Mouse (Mus musculus) hindbrain, embryonic 13.5 days (tissue): ENCODE results near the gene Tmem183a. TPM values are rescaled to one million over a fixed set of nuclear protein-coding genes. Genes with fewer than 3 reads are reported as not detected.

Experiments
- ATAC-seq: fragments of 200-750 bp; cut with Nextera tagmentation; 2 replicates; pipeline ENCODE4 v1.8.0; 2017; ENCODE audit warnings: moderate TSS enrichment; ENCODE audit not compliant: low FRiP score
- H3K27ac ChIP-seq: fragments of 300-500 bp; sonication (generic); 2 replicates; pipeline ENCODE4 v1.5.1; 2015; ENCODE audit warnings: inconsistent platforms, mild to moderate bottlenecking, moderate library complexity
- H3K27me3 ChIP-seq: fragments of 300-500 bp; sonication (generic); 2 replicates; pipeline ENCODE4 v1.6.1; 2015; ENCODE audit warnings: mild to moderate bottlenecking, inconsistent platforms
- H3K36me3 ChIP-seq: fragments of 300-500 bp; sonication (generic); 2 replicates; pipeline ENCODE4 v1.6.1; 2015; ENCODE audit warnings: mild to moderate bottlenecking, inconsistent platforms
- H3K4me1 ChIP-seq: fragments of 300-500 bp; sonication (generic); replicated peaks from 2 replicates; pipeline ENCODE4 v1.6.1; 2015; ENCODE audit warnings: inconsistent platforms
- H3K4me2 ChIP-seq: fragments of 300-500 bp; sonication (generic); 2 replicates; pipeline ENCODE4 v1.6.1; 2015; ENCODE audit warnings: inconsistent platforms, mild to moderate bottlenecking, moderate library complexity
- H3K4me3 ChIP-seq: fragments of 300-500 bp; sonication (generic); 2 replicates; pipeline ENCODE4 v1.5.1; 2015; ENCODE audit warnings: mild to moderate bottlenecking, inconsistent platforms
- H3K9ac ChIP-seq: fragments of 300-500 bp; sonication (generic); 2 replicates; pipeline ENCODE4 v1.6.1; 2015; ENCODE audit warnings: mild to moderate bottlenecking, inconsistent platforms
- H3K9me3 ChIP-seq: fragments of 300-500 bp; sonication (generic); 2 replicates; pipeline ENCODE4 v1.6.1; 2016; ENCODE audit warnings: inconsistent platforms
- WGBS: fragments of 180-500 bp; shearing (Covaris S2); methylation state at CpG from one replicate; pipeline ENCODE4 v1.1.7; 2015; 5-methylcytosine and 5-hydroxymethylcytosine counted together
- polyA plus RNA-seq: library from polyadenylated mRNA; unstranded; fragments of >200 nt; fragmentation: Nextera tagmentation; extraction: Ambion mirVana; gene quantifications from 2 replicates; pipeline ENCODE4 v1.2.1, GENCODE M21; 2015

The Tmem183a gene
- polyA plus RNA-seq: 122 and 128 TPM in 2 replicates

- Histone ChIP-seq H3K4me1 (peaks cover 28% of the 10 kb centered on the region), H3K36me3 (peaks cover 21% of the 10 kb centered on the region), H3K27ac (peak within 1 kb of the TSS; percentile 78), H3K4me2 (peak within 1 kb of the TSS; percentile 75), H3K9me3 (no peaks in the 10 kb centered on the region), H3K9ac (peak within 1 kb of the TSS; percentile 94), H3K27me3 (no peaks in the 10 kb centered on the region), H3K4me3 (peak within 1 kb of the TSS; percentile 89)
- WGBS: under 1% methylated on average over 38 of the region's 38 CpGs
- peak; percentile 99 for ATAC-seq
These were observed at the start of gene Tmem183a for GRCm38 (mm10) chr1:134361857-134362212. Gene Tmem183a, minus strand, starts transcription at chr1:134361979.

GRCm38 (mm10) chr1:134408080-134408479 is 46.3 kb upstream of the Tmem183a start:
- Histone ChIP-seq H3K36me3 (peaks cover 21% of the 10 kb centered on the region), H3K4me2 (no peak overlapping the region), H3K9ac (no peak overlapping the region), H3K9me3 (no peaks in the 10 kb centered on the region), H3K4me3 (no peak overlapping the region), H3K27ac (no peak overlapping the region), H3K4me1 (peaks cover 10% of the 10 kb centered on the region; the same call in 1 of the 2 replicates), H3K27me3 (no peaks in the 10 kb centered on the region)
- no peak for ATAC-seq
- 75% methylated on average over 8 of the region's 8 CpGs for WGBS

- H3K36me3 ChIP-seq: peaks cover 21% of the 10 kb centered on the region
- peak overlapping the region; percentile 80 for H3K4me2 ChIP-seq
- peak overlapping the region; percentile 78 for H3K9ac ChIP-seq
- 38% methylated on average over 8 of the region's 8 CpGs for WGBS
- peak; percentile 39; the same call in 1 of the 2 replicates for ATAC-seq
- peaks cover 10% of the 10 kb centered on the region; the same call in 1 of the 2 replicates for H3K4me1 ChIP-seq
- no peaks in the 10 kb centered on the region for H3K27me3 ChIP-seq
- no peaks in the 10 kb centered on the region for H3K9me3 ChIP-seq
- H3K4me3 ChIP-seq: peak overlapping the region; percentile 75
- no peak overlapping the region for H3K27ac ChIP-seq
These were observed 44.6 kb upstream of the Tmem183a start for GRCm38 (mm10) chr1:134406414-134406771.

- peak within 1 kb of the TSS; percentile 75 for H3K4me3 ChIP-seq
- no peaks in the 10 kb centered on the region for H3K27me3 ChIP-seq
- ATAC-seq: peak; percentile 94
- peaks cover 10% of the 10 kb centered on the region; the same call in 1 of the 2 replicates for H3K4me1 ChIP-seq
- WGBS: 2% methylated on average over 43 of the region's 43 CpGs
- H3K9ac ChIP-seq: peak within 1 kb of the TSS; percentile 78
- peak within 1 kb of the TSS; percentile 61; the same call in 1 of the 2 replicates for H3K27ac ChIP-seq
- peaks cover 17% of the 10 kb centered on the region for H3K36me3 ChIP-seq
- no peaks in the 10 kb centered on the region for H3K9me3 ChIP-seq
- H3K4me2 ChIP-seq: peak within 1 kb of the TSS; percentile 80
These were observed 44.0 kb upstream of the Tmem183a start, which contains the start of gene Cyb5r1 for GRCm38 (mm10) chr1:134405509-134406413. Gene Cyb5r1, plus strand, starts transcription at chr1:134405559.

- no peak overlapping the region for H3K4me3 ChIP-seq
- no peaks in the 10 kb centered on the region for H3K36me3 ChIP-seq
- WGBS: 55% methylated on average over 5 of the region's 5 CpGs
- H3K4me1 ChIP-seq: no peaks in the 10 kb centered on the region
- no peak for ATAC-seq
- no peak overlapping the region for H3K9ac ChIP-seq
- H3K9me3 ChIP-seq: no peaks in the 10 kb centered on the region
- H3K4me2 ChIP-seq: no peak overlapping the region
- H3K27me3 ChIP-seq: 0 out of 2 replicates have a peak, but pooled peaks cover 5% of the 10 kb centered on the region
- no peak overlapping the region for H3K27ac ChIP-seq
These were observed 38.0 kb upstream of the Tmem183a start for GRCm38 (mm10) chr1:134399735-134400134.

GRCm38 (mm10) chr1:134398210-134398609 is 36.4 kb upstream of the Tmem183a start:
- WGBS: 89% methylated on average over 12 of the region's 12 CpGs
- 0 out of 2 replicates have a peak, but pooled peaks cover 5% of the 10 kb centered on the region for H3K27me3 ChIP-seq
- H3K4me2 ChIP-seq: no peak overlapping the region
- no peak overlapping the region for H3K27ac ChIP-seq
- no peak overlapping the region for H3K4me3 ChIP-seq
- H3K4me1 ChIP-seq: no peaks in the 10 kb centered on the region
- no peak for ATAC-seq
- no peak overlapping the region for H3K9ac ChIP-seq
- H3K9me3 ChIP-seq: no peaks in the 10 kb centered on the region
- no peaks in the 10 kb centered on the region for H3K36me3 ChIP-seq

GRCm38 (mm10) chr1:134393827-134394226 is 32.0 kb upstream of the Tmem183a start:
- WGBS: 65% methylated on average over 5 of the region's 5 CpGs

GRCm38 (mm10) chr1:134385666-134386065 is 23.9 kb upstream of the Tmem183a start, which contains the start of gene 4933406M09Rik:
Gene 4933406M09Rik, plus strand, starts transcription at chr1:134385940.
- ATAC-seq: no peak
- no peak within 1 kb of the TSS for H3K27ac ChIP-seq

More at GRCm38 (mm10) chr1:134393827-134394226, 32.0 kb upstream of the Tmem183a start:
- Histone ChIP-seq H3K4me2 (no peak overlapping the region), H3K36me3 (no peaks in the 10 kb centered on the region), H3K9ac (no peak overlapping the region), H3K27me3 (no peaks in the 10 kb centered on the region), H3K4me3 (no peak overlapping the region), H3K27ac (no peak overlapping the region), H3K4me1 (no peaks in the 10 kb centered on the region), H3K9me3 (no peaks in the 10 kb centered on the region)
- ATAC-seq: no peak

GRCm38 (mm10) chr1:134385176-134385575 is 23.4 kb upstream of the Tmem183a start:
- Histone ChIP-seq H3K4me2 (no peak overlapping the region), H3K4me1 (peaks cover 11% of the 10 kb centered on the region), H3K4me3 (no peak overlapping the region), H3K27me3 (no peaks in the 10 kb centered on the region), H3K9ac (no peak overlapping the region), H3K36me3 (no peaks in the 10 kb centered on the region), H3K9me3 (no peaks in the 10 kb centered on the region), H3K27ac (no peak overlapping the region)
- ATAC-seq: no peak

More at GRCm38 (mm10) chr1:134385666-134386065, 23.9 kb upstream of the Tmem183a start, which contains the start of gene 4933406M09Rik:
- Histone ChIP-seq H3K4me1 (peaks cover 11% of the 10 kb centered on the region), H3K27me3 (no peaks in the 10 kb centered on the region), H3K4me2 (no peak within 1 kb of the TSS), H3K9ac (no peak within 1 kb of the TSS), H3K4me3 (no peak within 1 kb of the TSS), H3K36me3 (no peaks in the 10 kb centered on the region), H3K9me3 (no peaks in the 10 kb centered on the region)
- 94% methylated on average over 1 of the region's 1 CpGs for WGBS

- Histone ChIP-seq H3K9ac (no peak overlapping the region), H3K4me2 (no peak overlapping the region), H3K27me3 (no peaks in the 10 kb centered on the region), H3K4me1 (peaks cover 11% of the 10 kb centered on the region), H3K36me3 (no peaks in the 10 kb centered on the region), H3K4me3 (no peak overlapping the region), H3K27ac (no peak overlapping the region), H3K9me3 (no peaks in the 10 kb centered on the region)
- ATAC-seq: no peak
- 92% methylated on average over 4 of the region's 4 CpGs for WGBS
These were observed 22.8 kb upstream of the Tmem183a start for GRCm38 (mm10) chr1:134384581-134384980.

GRCm38 (mm10) chr1:134381795-134382625 is 20.2 kb upstream of the Tmem183a start:
- peak overlapping the region; percentile 55; the same call in 1 of the 2 replicates for H3K9ac ChIP-seq
- H3K9me3 ChIP-seq: no peaks in the 10 kb centered on the region
- H3K36me3 ChIP-seq: no peaks in the 10 kb centered on the region
- H3K27ac ChIP-seq: no peak overlapping the region
- ATAC-seq: no peak
- H3K4me3 ChIP-seq: peak overlapping the region; percentile 25
- peaks cover 11% of the 10 kb centered on the region for H3K4me1 ChIP-seq
- WGBS: 15% methylated on average over 19 of the region's 19 CpGs
- peak overlapping the region; percentile 49 for H3K4me2 ChIP-seq
- H3K27me3 ChIP-seq: no peaks in the 10 kb centered on the region

- peaks cover 11% of the 10 kb centered on the region for H3K4me1 ChIP-seq
- no peak overlapping the region for H3K27ac ChIP-seq
- no peak for ATAC-seq
- no peak overlapping the region for H3K9ac ChIP-seq
- H3K4me2 ChIP-seq: no peak overlapping the region
- H3K4me3 ChIP-seq: no peak overlapping the region
- no peaks in the 10 kb centered on the region for H3K27me3 ChIP-seq
- H3K36me3 ChIP-seq: no peaks in the 10 kb centered on the region
- no peaks in the 10 kb centered on the region for H3K9me3 ChIP-seq
- WGBS: 83% methylated on average over 2 of the region's 2 CpGs
These were observed 19.3 kb upstream of the Tmem183a start for GRCm38 (mm10) chr1:134381051-134381450.
